Mouse (Mus musculus) limb, embryonic 12.5 days (tissue): ENCODE measurements at regions not wholly inside any gene's neighbourhood (a gene's known extent, or its start where the extent isn't known, plus 50 kb on each side); places are given as distances from the start of the nearest gene placed in this dataset.

Experiments
- ATAC-seq: fragments of 200-750 bp; cut with Nextera tagmentation; 2 replicates; pipeline ENCODE4 v1.8.0; 2017; ENCODE audit warnings: low read depth, moderate TSS enrichment; ENCODE audit not compliant: insufficient number of reproducible peaks, insufficient read depth, low FRiP score, low TSS enrichment
- H3K27ac ChIP-seq: fragments of 300-500 bp; sonication (generic); 2 replicates; pipeline ENCODE4 v1.5.1; 2016; ENCODE audit warnings: mild to moderate bottlenecking, moderate library complexity
- H3K27me3 ChIP-seq: fragments of 300-500 bp; sonication (generic); 2 replicates; pipeline ENCODE4 v1.6.1; 2016; ENCODE audit warnings: mild to moderate bottlenecking, moderate library complexity
- H3K36me3 ChIP-seq: fragments of 300-500 bp; sonication (generic); 2 replicates; pipeline ENCODE4 v1.6.1; 2016; ENCODE audit warnings: mild to moderate bottlenecking, moderate library complexity
- H3K4me1 ChIP-seq: fragments of 300-500 bp; sonication (generic); replicated peaks from 2 replicates; pipeline ENCODE4 v1.6.1; 2016
- H3K4me2 ChIP-seq: fragments of 300-500 bp; sonication (generic); 2 replicates; pipeline ENCODE4 v1.6.1; 2016; ENCODE audit warnings: mild to moderate bottlenecking, moderate library complexity
- H3K4me3 ChIP-seq: fragments of 300-500 bp; sonication (generic); replicated peaks from 2 replicates; pipeline ENCODE4 v1.5.1; 2016; ENCODE audit warnings: mild to moderate bottlenecking
- H3K9ac ChIP-seq: fragments of 300-500 bp; sonication (generic); replicated peaks from 2 replicates; pipeline ENCODE4 v1.6.1; 2016; ENCODE audit warnings: mild to moderate bottlenecking, moderate library complexity
- H3K9me3 ChIP-seq: fragments of 300-500 bp; sonication (generic); 2 replicates; pipeline ENCODE4 v1.6.1; 2016; ENCODE audit warnings: mild to moderate bottlenecking, moderate library complexity
- whole genome bisulfite sequencing: fragments of 180-500 bp; shearing (Covaris S2); methylation state at CpG from one replicate; pipeline ENCODE4 v1.1.7; 2016; 5-methylcytosine and 5-hydroxymethylcytosine counted together

DNA sequence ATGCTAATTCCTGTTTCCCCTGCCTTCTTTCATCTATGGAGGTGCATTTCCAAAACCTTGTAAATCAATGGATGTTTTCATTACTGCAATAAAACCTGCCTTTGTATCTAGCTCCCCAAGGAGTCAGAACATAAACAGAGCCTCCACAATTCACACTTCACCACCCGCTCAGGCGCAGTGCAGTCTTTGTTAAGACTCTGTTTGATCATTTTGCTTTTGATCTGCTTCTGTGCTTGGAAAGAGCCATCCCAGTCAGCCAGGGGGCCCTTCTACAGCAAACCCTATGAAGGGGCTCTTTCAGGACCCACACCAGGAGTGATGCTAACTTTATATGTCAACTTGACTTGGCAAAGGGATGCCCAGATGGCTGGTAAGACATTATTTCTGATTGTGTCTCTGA, 86.7 kb upstream of the Ptprm start:
- no peak for ATAC-seq
- H3K27me3 ChIP-seq, result no peaks in the 10 kb centered on the region

DNA sequence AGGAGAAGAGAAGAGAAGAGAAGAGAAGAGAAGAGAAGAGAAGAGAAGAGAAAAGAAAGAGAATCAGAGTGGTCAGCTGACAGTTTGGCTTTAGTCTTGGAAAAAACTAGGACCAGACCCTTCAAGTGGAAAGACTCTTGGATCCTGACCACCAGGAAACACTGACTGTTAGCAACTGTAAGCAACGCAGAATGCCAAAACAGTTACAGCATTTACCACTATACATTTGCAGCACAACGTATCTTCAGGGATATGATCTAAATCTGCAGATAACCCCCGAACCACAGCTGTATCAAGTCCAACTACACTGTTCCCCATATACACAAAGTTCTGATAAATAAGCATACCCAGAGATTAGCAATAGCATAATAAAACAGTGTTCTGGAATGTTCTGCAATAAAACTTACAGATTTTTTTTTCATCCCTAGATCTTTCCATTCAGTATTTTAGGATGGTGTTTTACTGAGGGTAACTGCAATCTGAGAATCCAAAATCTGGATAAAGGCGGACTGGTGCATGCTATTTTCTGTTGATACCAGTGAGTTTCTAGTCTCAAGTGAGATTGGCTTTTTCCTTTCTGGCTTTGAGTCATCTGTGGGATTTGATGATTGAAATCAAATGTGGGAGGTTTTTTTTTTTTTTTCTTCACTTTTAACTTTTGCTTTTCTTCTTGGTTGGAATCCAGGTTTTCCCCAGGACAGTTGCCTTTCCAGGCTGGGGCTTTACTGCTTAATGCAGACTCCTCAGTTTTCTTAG, 65.9 kb upstream of the Ptprm start:
- no peak overlapping the region for H3K4me3 ChIP-seq
- no peak overlapping the region for H3K4me2 ChIP-seq
- no peaks in the 10 kb centered on the region for H3K4me1 ChIP-seq
- WGBS, result 85% methylated on average over 4 of the region's 4 CpGs
- H3K36me3 ChIP-seq, result no peaks in the 10 kb centered on the region
- no peak for ATAC-seq
- H3K27ac ChIP-seq, result no peak overlapping the region
- no peaks in the 10 kb centered on the region for H3K27me3 ChIP-seq
- no peaks in the 10 kb centered on the region for H3K9me3 ChIP-seq
- no peak overlapping the region for H3K9ac ChIP-seq

More for the DNA sequence above, 86.7 kb upstream of the Ptprm start:
- Histone ChIP-seq H3K9ac (no peak overlapping the region), H3K4me2 (no peak overlapping the region), H3K4me1 (no peaks in the 10 kb centered on the region), H3K27ac (no peak overlapping the region), H3K4me3 (no peak overlapping the region), H3K9me3 (0 out of 2 replicates have a peak, but pooled peaks cover 6% of the 10 kb centered on the region), H3K36me3 (no peaks in the 10 kb centered on the region)
- WGBS, result 61% methylated on average over 2 of the region's 2 CpGs

DNA sequence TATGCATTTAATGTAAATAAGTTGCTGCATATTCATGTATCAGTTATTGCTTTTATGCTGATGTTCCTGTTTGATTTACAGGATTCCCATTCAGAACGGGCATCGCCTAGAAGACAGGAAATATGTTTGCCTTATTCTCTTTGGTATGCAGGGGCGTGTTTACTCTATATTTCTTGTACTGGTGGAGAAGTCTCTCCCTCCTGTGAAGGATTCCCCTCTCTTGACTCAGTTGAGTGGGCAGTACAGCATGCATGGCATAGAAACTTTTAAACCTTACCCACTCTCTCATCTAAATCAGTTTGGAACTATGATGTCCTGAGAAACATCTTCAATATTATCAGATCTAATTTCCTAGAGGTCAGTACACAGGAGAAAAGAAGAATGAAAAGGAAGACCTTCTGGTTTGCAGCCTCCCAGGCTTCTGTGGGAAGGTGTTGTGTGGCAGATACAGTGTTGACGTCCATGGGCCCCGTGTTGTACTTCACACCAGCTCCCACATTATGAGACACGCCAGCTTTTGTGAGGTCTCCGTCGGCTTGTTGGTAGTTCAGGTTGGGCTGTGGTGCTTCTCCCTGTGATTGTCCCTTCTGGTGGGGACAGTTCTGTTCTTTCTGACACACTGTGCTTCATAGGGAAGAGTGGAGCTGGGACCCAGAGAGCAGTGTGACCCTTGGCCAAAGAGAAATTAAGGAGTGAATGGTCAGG, 58.4 kb upstream of the Ptprm start:
- no peak overlapping the region for H3K27ac ChIP-seq
- 88% methylated on average over 8 of the region's 8 CpGs for WGBS
- H3K27me3 ChIP-seq, result no peaks in the 10 kb centered on the region
- H3K9me3 ChIP-seq, result no peaks in the 10 kb centered on the region
- H3K4me2 ChIP-seq, result no peak overlapping the region
- H3K4me3 ChIP-seq, result no peak overlapping the region
- H3K36me3 ChIP-seq, result no peaks in the 10 kb centered on the region
- no peak overlapping the region for H3K9ac ChIP-seq
- no peaks in the 10 kb centered on the region for H3K4me1 ChIP-seq
- no peak for ATAC-seq

DNA sequence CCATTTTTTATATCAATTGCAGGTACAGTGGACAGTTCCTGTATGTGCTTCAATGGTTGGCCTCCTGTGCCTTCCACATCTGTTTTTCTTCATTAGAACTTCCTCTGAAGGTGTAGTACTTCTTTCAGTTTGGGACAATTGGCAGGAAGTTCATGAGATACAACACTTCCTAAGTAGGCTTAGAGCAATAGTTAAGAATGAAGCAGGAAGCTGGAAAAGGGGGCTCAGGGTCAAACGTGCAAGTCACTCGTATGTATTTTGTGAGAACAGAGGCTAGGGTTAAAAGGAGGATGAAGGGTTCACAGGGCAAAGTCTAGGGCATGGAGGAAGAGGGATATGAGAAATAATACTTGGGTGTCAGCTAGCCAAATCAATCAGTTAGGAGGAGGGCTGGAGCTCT, 55.7 kb upstream of the Ptprm start:
- Histone ChIP-seq H3K9ac (no peak overlapping the region), H3K27me3 (no peaks in the 10 kb centered on the region), H3K4me2 (no peak overlapping the region), H3K4me3 (no peak overlapping the region), H3K9me3 (no peaks in the 10 kb centered on the region), H3K36me3 (no peaks in the 10 kb centered on the region), H3K27ac (no peak overlapping the region), H3K4me1 (no peaks in the 10 kb centered on the region)
- no peak for ATAC-seq
- WGBS, result 83% methylated on average over 2 of the region's 2 CpGs

DNA sequence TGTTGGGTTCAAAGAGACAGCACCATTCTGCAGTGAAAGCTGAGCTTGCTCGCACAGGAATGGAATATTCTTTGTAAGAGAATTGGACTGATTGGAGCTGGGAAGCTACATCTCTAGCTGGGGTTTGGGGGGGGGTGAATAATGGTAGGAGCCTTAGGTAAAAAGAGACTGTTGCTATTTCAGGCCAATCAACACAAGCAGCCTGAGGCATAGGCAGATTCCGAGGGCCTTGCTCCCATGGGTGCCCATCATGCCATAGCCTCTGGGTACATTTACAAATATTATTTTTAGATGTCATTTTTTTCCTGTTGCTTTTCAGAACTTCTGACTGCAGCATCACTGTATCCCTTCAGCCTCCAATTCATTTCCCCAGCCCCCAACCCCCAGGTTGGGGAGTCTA, 51.7 kb upstream of the Ptprm start:
- Histone ChIP-seq H3K4me1 (no peaks in the 10 kb centered on the region), H3K27me3 (no peaks in the 10 kb centered on the region), H3K4me2 (no peak overlapping the region), H3K9me3 (no peaks in the 10 kb centered on the region), H3K27ac (no peak overlapping the region), H3K9ac (no peak overlapping the region), H3K36me3 (no peaks in the 10 kb centered on the region), H3K4me3 (no peak overlapping the region)
- ATAC-seq, result no peak
- 91% methylated on average over 2 of the region's 2 CpGs for WGBS
